Mouse (Mus musculus) c-Kit-positive CD71-positive TER-119-negative erythroid progenitor cells, embryonic 14.5 days (primary cell): ENCODE measurements around the gene Dcaf5.

ENCODE experiments used
- DNase-seq: peaks from one replicate; pipeline ENCODE4 v3.0.0-alpha.2; 2013; ENCODE audit warnings: low read depth

Dcaf5 gene

DNA sequence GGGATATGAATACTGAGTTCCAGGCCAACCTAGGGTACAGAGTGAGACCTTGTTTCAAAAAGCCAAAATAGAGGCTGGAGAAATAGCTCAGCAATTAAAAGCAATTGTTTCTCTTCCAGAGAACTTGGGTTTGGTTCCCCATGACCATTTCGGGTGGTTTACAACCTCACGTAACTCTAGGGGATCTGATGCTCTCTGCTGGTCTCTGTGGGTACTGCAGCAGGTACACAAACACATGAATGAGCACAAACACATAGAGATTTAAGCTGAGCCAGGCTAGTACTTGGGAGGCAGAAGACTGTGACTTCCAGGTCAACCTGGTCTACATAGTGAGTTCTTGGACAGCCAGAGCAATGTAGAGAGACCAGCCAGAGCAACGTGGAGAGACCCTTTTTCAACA lies 28.6 kb downstream of the Dcaf5 start:
- peak; percentile 63 for DNase-seq

DNA sequence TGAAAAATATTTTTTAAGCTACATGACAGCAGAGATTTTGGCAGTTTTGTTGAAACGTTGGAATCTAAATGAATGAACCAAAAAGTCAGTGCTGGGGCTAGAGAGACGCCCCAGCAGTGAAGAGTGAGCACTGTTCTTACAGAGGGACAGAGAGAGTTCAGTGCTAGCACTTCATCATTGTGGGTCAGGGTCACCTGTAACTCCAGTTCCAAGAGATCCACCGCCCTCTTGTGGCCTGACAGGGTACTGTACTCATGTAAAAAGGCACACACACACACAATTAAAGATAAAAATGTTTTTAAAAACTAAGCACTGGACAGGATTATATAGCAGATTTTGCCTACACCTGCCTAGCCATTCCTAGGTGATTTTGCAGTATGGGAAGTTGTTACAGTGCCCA lies 29.8 kb downstream of the Dcaf5 start:
- DNase-seq: peak; percentile 46

DNA sequence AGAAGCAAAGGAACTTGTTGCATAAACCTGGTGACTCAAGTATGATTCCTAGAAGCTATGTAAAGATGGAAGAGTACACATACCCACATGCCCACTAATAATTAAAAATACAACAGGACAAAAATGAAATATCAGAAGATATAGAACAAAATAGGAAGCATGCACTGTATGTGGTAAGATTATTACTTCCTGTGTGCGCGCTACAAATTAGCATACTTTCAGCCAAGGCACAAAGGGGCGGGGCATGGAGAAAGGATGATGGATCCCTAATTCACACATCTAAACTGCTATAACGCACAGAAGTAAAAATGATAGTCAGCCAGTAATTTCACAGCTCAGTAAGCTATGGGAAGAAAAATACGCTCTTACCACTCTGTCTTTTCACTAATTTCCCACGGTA lies 32.3 kb downstream of the Dcaf5 start:
- no peak for DNase-seq

DNA sequence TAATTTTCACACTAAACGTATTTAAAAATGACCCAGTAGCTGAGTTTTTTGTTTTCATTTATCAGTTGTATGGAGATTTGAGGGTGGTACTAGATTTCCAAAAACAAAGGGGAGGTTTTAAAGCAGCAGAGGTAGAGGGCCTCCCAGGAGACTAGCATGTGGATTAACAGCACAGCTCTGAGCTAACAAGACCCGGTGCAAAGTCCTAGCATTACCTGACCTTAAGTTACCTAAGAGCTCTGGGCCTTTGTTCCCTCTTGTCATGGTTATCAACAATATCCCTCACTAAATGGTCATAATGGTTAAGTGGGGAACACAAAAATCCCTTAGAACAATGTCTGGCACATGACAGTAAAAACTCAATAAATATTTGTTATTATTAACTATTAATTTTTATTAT lies 37.3 kb downstream of the Dcaf5 start:
- no peak for DNase-seq

DNA sequence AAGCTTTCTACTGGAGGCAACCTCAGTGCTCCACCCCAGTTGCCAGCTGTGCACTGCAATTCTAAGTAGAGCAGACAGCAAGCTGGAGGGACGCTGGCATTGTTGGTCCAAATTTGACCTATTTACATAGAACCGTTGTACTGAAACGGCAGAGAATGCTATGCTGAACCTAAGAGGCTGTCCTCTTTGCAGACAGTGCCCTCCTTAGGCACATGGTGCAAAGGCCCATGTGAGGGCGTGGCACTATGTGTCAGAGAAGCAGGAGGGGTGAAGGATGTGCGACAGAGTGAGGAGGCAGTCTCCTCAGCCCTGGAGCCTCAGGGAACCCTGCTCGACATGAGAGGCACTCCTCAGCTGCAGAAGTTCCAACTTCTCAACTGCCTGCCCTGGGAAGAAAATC lies 40.0 kb downstream of the Dcaf5 start:
- DNase-seq: no peak

DNA sequence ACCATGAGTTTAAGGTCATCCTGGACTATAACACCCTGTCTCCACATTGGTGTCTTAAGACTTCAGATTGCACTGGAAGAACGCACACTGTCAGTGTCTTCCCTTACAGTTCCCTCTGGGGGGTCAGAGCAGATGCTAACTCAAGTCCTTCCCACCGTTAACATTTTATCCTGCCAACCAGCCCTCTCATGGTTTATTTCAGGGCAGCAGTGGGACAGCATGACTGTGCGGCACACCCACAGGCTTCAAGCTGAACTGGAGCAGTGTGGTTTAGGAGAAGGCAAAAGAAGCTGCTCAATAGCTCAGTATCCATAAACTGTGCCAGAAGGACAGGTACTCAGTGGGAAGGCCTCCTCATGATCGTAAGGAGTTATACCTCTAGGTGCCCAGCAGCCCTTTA lies 41.1 kb downstream of the Dcaf5 start:
- no peak for DNase-seq

DNA sequence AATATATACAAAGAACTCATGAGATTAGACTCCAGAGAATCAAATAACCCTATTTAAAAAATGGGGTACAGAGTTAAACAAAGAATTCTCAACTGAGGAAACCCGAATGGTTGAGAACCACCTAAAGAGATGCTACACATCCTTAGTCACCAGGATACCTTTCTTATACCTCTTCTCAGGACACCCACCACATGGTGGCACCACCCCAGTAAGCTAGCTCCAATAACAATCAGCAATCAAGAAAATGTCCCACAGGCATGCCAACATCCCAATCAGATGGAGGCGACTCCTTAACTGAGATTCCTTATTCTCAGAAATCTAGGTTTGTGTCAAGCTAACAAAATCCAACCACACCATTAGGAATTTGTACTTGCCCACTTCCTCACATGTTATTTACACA lies 42.4 kb downstream of the Dcaf5 start:
- no peak for DNase-seq

DNA sequence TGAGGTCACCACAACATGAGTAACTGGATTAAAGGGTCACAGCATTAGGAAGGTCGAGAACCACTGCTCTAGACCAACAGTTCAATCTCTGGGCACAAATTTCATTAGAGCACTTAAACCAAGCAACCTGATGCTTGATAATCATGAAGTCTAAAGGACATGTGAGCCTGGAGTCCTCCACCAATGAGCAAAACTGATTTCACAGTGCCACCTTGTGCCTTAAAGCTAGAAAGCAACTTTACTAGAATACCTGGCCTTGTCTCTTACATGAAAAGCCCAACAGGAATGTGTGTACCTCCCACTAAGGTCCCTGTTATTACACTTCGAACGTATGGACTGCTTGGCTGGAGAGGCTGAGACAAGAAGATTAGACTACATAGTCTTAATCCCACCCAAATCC lies 47.0 kb downstream of the Dcaf5 start:
- DNase-seq: no peak

DNA sequence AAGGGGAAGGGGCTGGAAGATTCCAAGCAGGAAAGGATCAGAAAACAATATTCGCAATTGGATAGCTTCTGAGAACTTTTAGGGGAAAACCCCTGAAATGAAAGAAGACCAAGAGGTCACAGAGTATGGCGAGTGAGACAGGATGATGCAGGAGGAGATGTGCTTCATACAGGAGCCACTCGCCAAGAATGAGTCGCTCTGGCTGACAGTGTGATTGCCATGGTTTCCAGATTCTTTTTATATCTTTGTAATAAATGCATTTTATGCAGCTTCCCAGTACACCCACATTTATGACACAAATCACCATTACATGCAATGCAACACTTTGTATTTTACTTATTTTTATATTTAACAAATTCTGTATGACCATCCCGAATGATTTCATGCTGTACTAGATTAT lies 49.1 kb downstream of the Dcaf5 start:
- DNase-seq: no peak

DNA sequence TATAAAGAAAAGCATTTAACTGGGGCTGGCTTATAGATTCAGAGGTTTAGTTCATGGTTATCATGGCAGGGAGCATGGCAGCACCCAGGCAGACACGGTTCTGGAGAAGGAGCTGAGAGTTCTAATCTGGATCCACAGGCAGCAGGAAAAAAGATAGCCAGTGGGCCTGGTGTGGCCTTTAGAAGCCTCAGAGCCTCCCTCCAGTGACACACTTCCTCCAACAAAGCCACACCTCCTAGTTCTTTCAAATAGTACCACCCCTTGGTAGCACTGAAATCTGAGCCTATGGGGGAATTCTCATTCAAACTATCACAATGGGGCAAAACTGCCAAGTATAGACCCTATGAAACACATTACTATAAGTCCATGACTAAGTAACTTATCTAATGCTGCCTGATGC lies 51.0 kb downstream of the Dcaf5 start:
- no peak for DNase-seq

DNA sequence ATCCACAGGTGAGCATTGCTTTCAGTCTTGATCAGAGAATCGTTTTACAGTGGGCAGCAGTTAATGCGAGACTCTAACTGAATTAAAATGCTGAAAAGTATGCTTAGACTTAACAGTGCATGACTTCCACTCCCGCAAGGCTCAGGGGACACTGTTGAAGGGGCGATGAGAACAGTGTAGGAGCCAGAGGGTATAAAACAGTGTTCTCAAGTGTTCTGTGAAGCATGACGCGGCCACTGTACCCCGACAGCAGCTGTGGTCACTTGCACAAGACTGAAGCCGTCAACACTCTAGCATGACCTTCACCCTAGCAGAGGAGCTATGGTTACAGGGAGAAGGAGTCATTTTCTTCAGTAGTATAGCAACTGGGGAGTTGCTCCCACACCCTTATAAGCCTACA lies 52.9 kb downstream of the Dcaf5 start:
- DNase-seq: no peak

DNA sequence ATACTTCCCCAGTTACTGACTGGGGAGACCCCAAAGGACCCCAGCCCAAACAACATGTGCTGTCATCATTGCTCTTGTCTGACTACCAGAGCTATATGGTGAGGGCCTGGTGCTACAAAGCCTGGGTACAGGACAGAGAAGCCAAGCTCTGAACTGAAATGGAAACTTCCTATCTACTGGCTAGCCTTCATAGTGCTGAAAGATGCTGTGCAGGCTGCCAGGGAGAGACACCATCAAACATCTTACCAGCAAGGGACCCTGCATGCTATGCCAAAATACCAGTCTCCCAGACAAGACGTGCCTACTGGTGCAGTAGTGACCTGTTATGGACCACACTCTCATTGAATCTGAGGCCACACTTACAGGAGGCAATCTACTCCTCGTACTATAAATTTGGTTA lies 53.6 kb downstream of the Dcaf5 start:
- DNase-seq: no peak

DNA sequence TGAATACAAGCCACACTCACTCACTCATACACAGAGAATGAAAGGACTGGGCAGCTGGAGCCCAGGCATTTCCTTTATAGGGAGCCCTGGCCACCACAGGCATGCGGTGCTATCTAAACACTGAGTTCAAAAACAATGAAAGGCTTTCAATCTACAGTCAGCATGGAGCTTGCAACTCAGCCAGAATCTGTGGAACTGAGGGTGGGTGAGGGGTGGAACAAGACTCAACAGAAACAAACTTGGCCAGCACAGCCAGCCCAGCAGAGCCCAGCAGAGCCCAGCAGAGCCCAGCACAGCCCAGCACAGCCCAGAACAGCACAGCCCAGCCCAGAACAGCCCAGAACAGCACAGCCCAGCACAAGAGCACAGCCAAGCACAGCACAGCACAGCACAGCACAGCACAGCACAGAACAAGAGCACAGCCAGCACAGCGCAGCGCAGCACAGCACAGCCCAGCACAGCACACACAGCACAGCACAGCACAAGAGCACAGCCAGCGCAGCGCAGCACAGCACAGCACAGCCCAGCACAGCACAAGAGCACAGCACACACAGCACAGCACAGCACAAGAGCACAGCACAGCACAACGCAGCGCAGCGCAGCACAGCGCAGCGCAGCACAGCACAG lies 56.5 kb downstream of the Dcaf5 start:
- DNase-seq: no peak

DNA sequence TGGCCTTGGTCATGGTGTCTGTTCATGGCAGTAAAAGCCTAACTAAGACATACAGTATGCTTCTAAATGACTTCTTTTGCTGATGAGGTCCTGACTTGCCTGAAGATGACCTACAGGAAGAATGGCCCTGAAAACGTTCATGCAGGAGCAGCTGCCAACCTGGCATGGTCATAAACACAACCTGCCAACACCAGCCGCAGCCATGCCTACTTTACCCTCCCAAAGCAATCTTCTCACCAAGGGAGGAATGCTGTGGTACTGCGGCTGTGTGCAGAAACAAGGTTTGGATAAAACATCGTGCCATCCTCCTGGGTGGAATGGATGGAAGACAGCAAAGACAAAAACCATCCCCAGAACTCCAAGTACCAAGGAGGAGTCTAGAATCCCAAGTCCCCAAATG lies 57.0 kb downstream of the Dcaf5 start:
- DNase-seq: no peak

DNA sequence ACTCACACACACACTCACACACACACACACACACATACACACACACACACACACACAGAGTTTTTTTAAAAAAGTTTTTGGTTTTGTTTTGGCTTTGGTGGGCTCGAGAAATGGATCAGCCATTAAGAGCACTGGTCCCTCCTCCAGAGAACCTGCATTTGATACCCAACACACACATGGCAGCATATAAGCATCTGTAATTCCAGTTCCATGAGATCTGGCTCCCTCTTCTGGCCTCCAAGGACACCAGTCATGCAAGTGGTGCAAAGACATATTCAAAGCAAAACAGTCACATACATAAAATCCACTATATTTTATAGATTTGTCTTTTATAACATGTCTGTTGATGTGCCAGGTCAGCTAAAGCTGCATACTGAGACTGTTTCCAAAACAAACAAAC lies 58.8 kb downstream of the Dcaf5 start:
- no peak for DNase-seq

DNA sequence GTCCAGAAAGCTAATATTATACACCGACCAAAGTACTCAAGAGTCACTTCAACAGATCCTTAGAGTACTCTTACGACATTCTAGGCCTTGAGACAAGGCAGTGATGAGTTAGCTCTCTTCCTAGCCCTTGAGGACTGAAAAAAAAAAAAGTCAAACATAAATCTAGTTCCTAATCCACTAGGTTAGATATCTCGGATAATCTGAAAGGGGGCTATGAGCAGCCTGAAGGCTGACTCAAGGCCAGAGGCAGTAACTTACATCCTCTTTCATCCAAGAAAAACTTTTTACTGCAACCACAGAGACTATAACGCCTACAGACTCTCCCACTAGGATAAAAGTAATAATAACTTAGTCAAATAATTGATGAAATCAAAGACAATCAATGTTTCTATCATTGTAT lies 60.7 kb downstream of the Dcaf5 start:
- no peak for DNase-seq

DNA sequence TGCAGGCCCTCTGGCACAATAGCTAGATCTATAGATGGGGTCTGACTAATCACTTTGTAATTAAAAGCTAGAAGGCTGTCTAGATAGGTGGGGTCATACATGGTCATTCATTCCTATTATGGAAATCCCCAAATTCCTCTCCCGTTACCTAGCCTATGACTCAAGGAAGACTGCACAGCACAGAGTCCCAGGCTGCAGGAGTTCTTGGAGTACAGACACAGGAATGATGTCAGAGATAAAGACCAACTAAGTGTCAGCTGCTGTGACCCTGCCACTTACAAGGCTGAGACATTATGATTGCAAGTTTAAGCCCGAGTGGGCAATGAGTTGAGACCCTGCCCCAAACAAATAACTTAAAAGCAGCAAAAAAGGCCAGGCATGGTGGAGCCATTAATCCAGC lies 61.7 kb downstream of the Dcaf5 start:
- no peak for DNase-seq

DNA sequence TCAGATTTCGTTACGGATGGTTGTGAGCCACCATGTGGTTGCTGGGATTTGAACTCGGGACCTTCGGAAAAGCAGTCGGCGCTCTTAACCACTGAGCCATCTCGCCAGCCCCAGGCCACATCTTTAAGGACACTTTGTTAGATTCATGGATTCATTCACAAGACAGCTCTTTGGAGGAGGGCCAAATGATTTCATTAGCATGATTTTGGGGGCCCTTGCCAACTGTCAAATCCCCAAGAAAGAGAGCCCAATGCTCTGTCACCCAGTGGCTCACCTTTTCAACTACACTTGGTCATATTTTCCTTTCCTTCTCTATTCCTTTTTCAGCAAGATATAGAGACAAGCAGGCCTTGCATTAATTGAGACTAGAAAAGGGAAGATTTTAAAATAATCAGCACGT lies 63.5 kb downstream of the Dcaf5 start:
- no peak for DNase-seq

DNA sequence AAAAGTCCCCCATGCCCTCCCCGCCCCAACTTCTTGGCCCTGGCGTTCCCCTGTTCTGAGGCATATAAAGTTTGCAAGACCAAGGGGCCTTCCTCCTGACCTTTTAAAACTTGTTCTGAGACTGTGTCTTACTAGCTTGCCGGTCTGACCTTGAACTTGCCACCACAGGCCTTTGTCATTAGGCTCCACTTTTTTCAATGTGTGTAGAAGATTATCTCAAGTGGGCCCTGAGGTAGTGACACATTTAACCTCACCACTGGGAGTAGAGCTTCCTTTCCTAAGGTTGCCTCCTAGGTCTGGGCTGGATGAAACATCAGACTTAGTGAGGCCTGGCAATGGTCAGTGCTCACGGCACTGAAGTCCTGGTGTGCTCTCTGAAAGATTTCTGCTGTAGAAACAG lies 69.2 kb downstream of the Dcaf5 start:
- no peak for DNase-seq

DNA sequence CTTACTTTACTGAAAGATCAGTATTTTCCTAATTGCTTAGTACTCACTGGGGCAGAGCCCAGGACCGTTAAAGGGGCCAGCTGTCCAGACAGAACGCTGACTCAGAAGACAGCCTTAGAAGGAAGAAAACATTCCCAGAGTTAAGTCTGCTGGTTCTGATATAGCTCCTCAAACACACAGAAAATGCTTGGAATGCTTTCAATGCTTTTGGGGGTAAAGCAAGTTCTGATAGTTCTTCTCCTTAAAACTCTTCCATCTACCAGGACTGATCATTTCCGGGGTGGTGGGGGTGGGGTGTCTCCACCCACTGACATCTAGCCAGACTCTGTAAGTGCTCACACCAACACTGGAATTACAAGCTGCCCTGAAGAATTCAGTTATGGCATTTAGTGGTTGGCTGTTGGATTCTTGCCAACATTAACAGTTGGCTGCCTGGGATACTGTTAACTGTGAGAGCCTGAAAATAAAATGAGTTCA lies 70.4 kb downstream of the Dcaf5 start:
- DNase-seq: no peak

DNA sequence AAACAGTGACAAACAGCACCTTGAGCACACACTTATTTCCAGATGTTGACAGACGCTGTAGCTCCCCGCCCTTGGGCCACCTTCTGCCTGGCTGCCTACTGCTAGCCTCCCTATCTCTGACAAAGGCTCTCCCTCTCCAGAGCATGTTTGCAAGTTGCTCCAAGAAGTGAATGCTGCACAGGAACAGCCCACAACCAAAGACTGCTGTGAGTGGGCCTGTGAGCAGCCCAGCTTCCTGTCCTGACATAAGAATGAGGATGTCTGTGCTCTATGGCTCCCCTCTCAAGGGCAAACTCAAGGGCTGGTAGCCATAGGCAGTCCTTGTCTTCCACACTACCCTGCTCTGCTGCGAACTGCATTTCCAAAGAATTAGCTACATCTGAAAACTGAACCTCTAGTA lies 71.1 kb downstream of the Dcaf5 start:
- no peak for DNase-seq

DNA sequence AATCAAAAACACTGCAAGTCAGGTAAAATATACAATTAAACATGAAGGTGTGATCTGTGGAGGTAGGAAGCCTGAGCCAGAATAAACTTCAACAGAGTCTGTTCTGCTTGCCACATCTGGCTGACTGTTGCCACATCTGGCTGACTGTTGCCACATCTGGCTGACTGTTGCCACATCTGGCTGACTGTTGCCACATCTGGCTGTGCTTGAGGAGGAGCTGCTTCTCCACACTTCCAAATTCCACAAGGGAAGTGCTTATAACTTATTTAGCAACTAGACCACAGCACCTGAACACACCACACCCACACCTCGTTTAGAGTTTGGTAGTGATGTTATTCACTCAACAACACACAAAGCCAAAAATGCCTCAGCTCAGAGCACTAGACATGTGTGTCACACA lies 74.7 kb downstream of the Dcaf5 start:
- DNase-seq: no peak

DNA sequence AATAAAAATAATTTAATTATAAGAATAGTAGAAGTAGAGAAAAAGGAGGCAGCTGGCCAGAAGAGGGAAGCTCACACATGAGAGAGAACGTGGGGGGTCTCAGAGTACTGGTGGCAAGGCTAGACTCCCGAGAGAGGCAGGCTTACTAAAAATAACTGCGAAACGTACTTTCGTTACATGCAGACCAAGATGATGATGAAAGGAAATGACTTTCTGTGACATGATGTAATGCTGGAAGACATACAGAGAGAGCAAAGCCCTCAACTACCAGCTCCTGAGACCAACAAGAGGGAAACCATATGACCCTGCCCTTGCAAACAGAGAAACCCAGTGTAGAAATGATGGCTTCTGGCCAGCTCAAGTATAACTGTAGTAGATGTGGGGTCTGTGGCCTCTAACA lies 76.1 kb downstream of the Dcaf5 start:
- DNase-seq: no peak

DNA sequence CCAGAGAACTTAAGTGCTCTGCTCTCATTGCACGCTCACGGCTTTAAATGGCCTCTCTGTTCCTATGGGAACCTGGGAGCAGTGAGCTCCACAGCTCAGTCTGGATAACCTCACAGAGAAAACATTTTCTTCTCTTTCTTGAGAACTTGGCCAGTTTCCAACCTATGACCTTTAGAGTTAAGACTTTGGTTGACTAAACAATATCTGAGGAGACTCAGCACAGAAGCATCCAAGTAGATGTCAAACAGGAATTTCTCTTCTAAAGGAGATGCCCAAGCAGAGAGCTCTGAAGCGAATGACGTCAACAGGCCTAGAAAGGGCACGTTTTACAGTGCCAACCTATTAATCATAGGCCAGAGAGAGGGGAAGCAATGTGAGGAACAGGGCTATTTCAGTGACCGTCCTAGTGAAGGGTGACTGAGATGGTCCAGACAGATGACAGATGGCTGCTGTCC lies 91.6 kb downstream of the Dcaf5 start:
- DNase-seq: no peak

DNA sequence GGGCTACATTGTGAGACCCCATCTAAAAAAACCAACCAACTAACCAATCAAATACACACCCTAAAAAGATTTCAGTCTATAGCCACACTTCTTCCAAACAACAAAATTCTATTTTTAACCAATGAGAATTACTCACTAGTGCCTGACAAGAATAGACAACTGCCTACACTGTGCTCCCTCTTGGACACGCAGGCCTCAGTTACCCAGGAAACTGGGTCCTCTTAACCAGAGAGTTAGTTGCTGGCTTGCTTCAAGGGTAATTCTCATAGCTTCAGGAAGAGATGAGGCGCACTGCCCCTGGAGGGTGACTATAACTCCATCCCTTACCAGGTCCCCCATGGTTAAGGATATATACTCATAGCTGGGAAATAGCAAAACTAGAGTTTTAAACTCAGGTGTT lies 95.5 kb downstream of the Dcaf5 start:
- DNase-seq: no peak
